Mouse (Mus musculus): ENCODE results near the gene Zfp94.

GRCm38 (mm10) chr7:24359269-24359668 lies 42.8 kb upstream of the Zfp94 start:
- TF ChIP-seq MAFK (IDR thresholded peaks at IDR 0.05; ENCODE audit: insufficient read depth, low read depth, low read length), result no peak
- TF ChIP-seq ZNF384 (IDR thresholded peaks at IDR 0.05; ENCODE audit: low read depth, low read length), result no peak
- TF ChIP-seq CHD2 (IDR thresholded peaks at IDR 0.05; ENCODE audit: low read depth, low read length), result no peak
- TF ChIP-seq HCFC1 (IDR thresholded peaks at IDR 0.05; ENCODE audit: borderline replicate concordance, insufficient read depth, low read length), result no peak

Data from ES-E14 (cell line).